Mouse (Mus musculus) forebrain, postnatal 0 days (tissue): ENCODE data around the gene Kcnh8. TPM values are rescaled to one million over a fixed set of nuclear protein-coding genes. Genes with fewer than 3 reads are reported as not detected.

Source experiments
- ATAC-seq: fragments of 200-750 bp; cut with Nextera tagmentation; 2 replicates; pipeline ENCODE4 v1.8.0; 2017; ENCODE audit warnings: mild to moderate bottlenecking, moderate library complexity
- DNase-seq: peaks from one replicate; pipeline ENCODE4 v3.0.0-alpha.2; 2015
- H3K27ac ChIP-seq: fragments of 300-500 bp; sonication (generic); 2 replicates; pipeline ENCODE4 v1.5.1; 2014; ENCODE audit warnings: low read depth, mild to moderate bottlenecking, antibody characterized with exemption, low read length, moderate library complexity, mixed read lengths
- H3K27me3 ChIP-seq: fragments of 300-500 bp; sonication (generic); 2 replicates; pipeline ENCODE4 v1.6.1; 2014; ENCODE audit warnings: mild to moderate bottlenecking, low read length, mixed read lengths; ENCODE audit not compliant: insufficient read depth
- H3K36me3 ChIP-seq: fragments of 300-500 bp; sonication (generic); 2 replicates; pipeline ENCODE4 v1.6.1; 2014; ENCODE audit warnings: mild to moderate bottlenecking, moderate library complexity; ENCODE audit not compliant: insufficient read depth
- H3K4me1 ChIP-seq: fragments of 300-500 bp; sonication (generic); 2 replicates; pipeline ENCODE4 v1.6.1; 2014; ENCODE audit warnings: antibody characterized with exemption; ENCODE audit not compliant: insufficient read depth
- H3K4me2 ChIP-seq: fragments of 300-500 bp; sonication (generic); 2 replicates; pipeline ENCODE4 v1.6.1; 2014; ENCODE audit warnings: low read depth, mild to moderate bottlenecking, moderate library complexity
- H3K4me3 ChIP-seq: fragments of 300-500 bp; sonication (generic); 2 replicates; pipeline ENCODE4 v1.5.1; 2014; ENCODE audit warnings: low read depth, low read length, mixed read lengths
- H3K9ac ChIP-seq: fragments of 300-500 bp; sonication (generic); 2 replicates; pipeline ENCODE4 v1.6.1; 2014; ENCODE audit warnings: mild to moderate bottlenecking
- H3K9me3 ChIP-seq: fragments of 300-500 bp; sonication (generic); 2 replicates; pipeline ENCODE4 v1.6.1; 2016; ENCODE audit warnings: low read length
- CTCF ChIP-seq: sonication (generic); IDR thresholded peaks from 2 replicates; pipeline ENCODE4 v1.5.1; 2016; ENCODE audit warnings: antibody characterized with exemption, control low read depth, low read depth
- WGBS: fragments of 180-500 bp; shearing (Covaris S2); extraction: QIAGEN DNeasy Blood & Tissue Kit; methylation state at CpG from one replicate; pipeline ENCODE4 v1.1.7; 2014; 5-methylcytosine and 5-hydroxymethylcytosine counted together
- polyA plus RNA-seq: library from polyadenylated mRNA; unstranded; fragments of >200 nt; fragmentation: Nextera tagmentation; extraction: Ambion mirVana; gene quantifications from 2 replicates; pipeline ENCODE4 v1.2.1, GENCODE M21; 2015
- total RNA-seq: library from RNA; depleted of rRNA; stranded (reverse); fragments of >200 nt; gene quantifications from 2 replicates; pipeline ENCODE4 v1.2.3, GENCODE M21; 2014; rRNA removed

Kcnh8 gene
- total RNA-seq (4.9 and 6.0 TPM in 2 replicates), polyA plus RNA-seq (1.2 and 2.0 TPM in 2 replicates)

- Histone ChIP-seq H3K9ac (peak within 1 kb of the TSS; percentile 92), H3K36me3 (no peaks in the 10 kb centered on the region), H3K9me3 (no peaks in the 10 kb centered on the region), H3K4me1 (no peaks in the 10 kb centered on the region), H3K27ac (peak within 1 kb of the TSS; percentile 86), H3K4me3 (peak within 1 kb of the TSS; percentile 67), H3K27me3 (no peaks in the 10 kb centered on the region), H3K4me2 (peak within 1 kb of the TSS; percentile 93)
- 3% methylated on average over 40 of the region's 40 CpGs for WGBS
- no peak for TF ChIP-seq CTCF
- peak; percentile 68 for DNase-seq
- peak; percentile 52 for ATAC-seq
Measured at GRCm38 (mm10) chr17:52602093-52602780, at the start of gene Kcnh8. Gene Kcnh8 (plus strand): TSS chr17:52602709.

- WGBS = 29% methylated on average over 13 of the region's 13 CpGs
- ATAC-seq (peak; percentile 92), DNase-seq (peak; percentile 88)
- no peaks in the 10 kb centered on the region for H3K27me3 ChIP-seq
- TF ChIP-seq CTCF = peak; percentile 95
- no peaks in the 10 kb centered on the region for H3K9me3 ChIP-seq
- no peak overlapping the region for H3K9ac ChIP-seq
- H3K4me1 ChIP-seq = no peaks in the 10 kb centered on the region
- no peaks in the 10 kb centered on the region for H3K36me3 ChIP-seq
- no peak overlapping the region for H3K27ac ChIP-seq
- H3K4me2 ChIP-seq = no peak overlapping the region
- no peak overlapping the region for H3K4me3 ChIP-seq
Measured at GRCm38 (mm10) chr17:52559961-52560720, 42.4 kb upstream of the Kcnh8 start.

GRCm38 (mm10) chr17:52565467-52566155 is 36.9 kb upstream of the Kcnh8 start:
- DNase-seq = peak; percentile 24
- Histone ChIP-seq H3K36me3 (no peaks in the 10 kb centered on the region), H3K9ac (no peak overlapping the region), H3K4me2 (no peak overlapping the region), H3K27me3 (no peaks in the 10 kb centered on the region), H3K27ac (no peak overlapping the region), H3K4me3 (no peak overlapping the region), H3K4me1 (no peaks in the 10 kb centered on the region), H3K9me3 (no peaks in the 10 kb centered on the region)
- no peak for ATAC-seq
- peak; percentile 62 for TF ChIP-seq CTCF
- 46% methylated on average over 4 of the region's 4 CpGs for WGBS

- TF ChIP-seq CTCF = peak; percentile 77
- ATAC-seq = peak; percentile 93
- WGBS = 59% methylated on average over 4 of the region's 4 CpGs
- Histone ChIP-seq H3K4me2 (no peak overlapping the region), H3K4me1 (no peaks in the 10 kb centered on the region), H3K4me3 (no peak overlapping the region), H3K9me3 (no peaks in the 10 kb centered on the region), H3K27me3 (no peaks in the 10 kb centered on the region), H3K36me3 (no peaks in the 10 kb centered on the region), H3K27ac (no peak overlapping the region), H3K9ac (no peak overlapping the region)
- peak; percentile 58 for DNase-seq
Measured at GRCm38 (mm10) chr17:52569584-52570270, 32.8 kb upstream of the Kcnh8 start.

GRCm38 (mm10) chr17:52572229-52572628 is 30.3 kb upstream of the Kcnh8 start:
- H3K9ac ChIP-seq = no peak overlapping the region
- no peak for DNase-seq
- no peaks in the 10 kb centered on the region for H3K27me3 ChIP-seq
- H3K27ac ChIP-seq = no peak overlapping the region
- H3K4me2 ChIP-seq = no peak overlapping the region
- no peak overlapping the region for H3K4me3 ChIP-seq
- H3K36me3 ChIP-seq = no peaks in the 10 kb centered on the region
- H3K4me1 ChIP-seq = no peaks in the 10 kb centered on the region
- no peaks in the 10 kb centered on the region for H3K9me3 ChIP-seq
- no peak for TF ChIP-seq CTCF
- 59% methylated on average over 4 of the region's 4 CpGs for WGBS
- ATAC-seq = no peak

GRCm38 (mm10) chr17:52591503-52592194 is 10.9 kb upstream of the Kcnh8 start:
- no peaks in the 10 kb centered on the region for H3K36me3 ChIP-seq
- no peak for DNase-seq
- H3K4me2 ChIP-seq = no peak overlapping the region
- TF ChIP-seq CTCF = no peak
- no peak overlapping the region for H3K27ac ChIP-seq
- WGBS = 79% methylated on average over 5 of the region's 5 CpGs
- H3K9me3 ChIP-seq = no peaks in the 10 kb centered on the region
- H3K9ac ChIP-seq = no peak overlapping the region
- H3K27me3 ChIP-seq = no peaks in the 10 kb centered on the region
- H3K4me3 ChIP-seq = no peak overlapping the region
- ATAC-seq = no peak
- H3K4me1 ChIP-seq = no peaks in the 10 kb centered on the region
